Mouse (Mus musculus): ENCODE measurements around the gene Olfr463. TPM values are rescaled to one million over a fixed set of nuclear protein-coding genes. Genes with fewer than 3 reads are reported as not detected.

Olfr463 gene
- not detected in 2 replicates for polyA plus RNA-seq (2012; rRNA removed)

DNA sequence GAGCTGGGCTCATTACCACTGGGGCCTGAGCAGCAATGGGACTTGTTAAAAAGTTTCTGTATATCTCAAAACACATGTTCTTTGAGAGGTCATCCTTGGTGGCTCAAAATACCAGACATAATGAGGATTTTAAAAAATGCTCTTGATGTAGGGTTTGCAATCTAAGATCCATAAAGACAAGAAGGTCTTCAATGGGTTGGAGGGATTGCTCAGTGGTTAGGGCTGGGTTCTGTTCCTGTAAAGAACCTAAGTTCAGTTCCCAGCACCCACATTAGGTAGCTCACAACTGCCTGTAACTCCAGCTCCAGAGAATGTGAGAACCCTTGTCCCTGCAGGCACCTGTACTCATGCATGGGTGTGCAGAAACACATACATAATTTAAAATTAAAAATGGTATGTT lies at the start of gene Olfr463:
Gene Olfr463, minus strand, starts transcription at position 101 of the 400 bp plus-strand sequence.
- DNase-seq, result no peak
- Histone ChIP-seq H3K4me3 (replicated peaks; ENCODE audit: extremely low read depth, low read depth, low read length) (no peak within 1 kb of the TSS), H3K4me1 (ENCODE audit: control insufficient read depth, insufficient read depth, low read length) (no peaks in the 10 kb centered on the region)
- TF ChIP-seq CTCF (IDR thresholded peaks at IDR 0.05; ENCODE audit: insufficient read depth, low read length) (no peak), POLR2A (IDR thresholded peaks at IDR 0.05; ENCODE audit: borderline replicate concordance, extremely low read depth, low read depth, low read length) (no peak)

DNA sequence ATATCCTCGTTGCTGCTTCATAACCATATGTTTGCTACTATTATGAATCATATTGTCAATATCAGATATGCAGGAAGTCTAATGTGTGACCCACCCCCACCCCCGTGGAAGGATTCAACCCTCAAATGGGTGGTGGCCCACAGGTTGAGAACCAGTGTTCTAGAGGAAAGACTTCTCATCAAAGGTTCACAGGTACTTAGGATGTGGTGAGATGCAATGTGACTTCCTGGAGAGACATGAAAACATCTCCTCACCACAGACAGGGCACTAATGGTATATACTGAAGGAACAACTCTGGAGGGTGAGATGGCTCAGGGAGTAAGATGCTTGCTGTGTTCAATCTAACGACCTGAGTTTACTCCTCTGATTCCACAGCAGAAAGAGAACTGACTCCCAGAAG lies 38.3 kb upstream of the Olfr463 start:
- Histone ChIP-seq H3K4me1 (ENCODE audit: control insufficient read depth, insufficient read depth, low read length) (no peaks in the 10 kb centered on the region), H3K4me3 (replicated peaks; ENCODE audit: extremely low read depth, low read depth, low read length) (no peak overlapping the region)
- TF ChIP-seq POLR2A (IDR thresholded peaks at IDR 0.05; ENCODE audit: borderline replicate concordance, extremely low read depth, low read depth, low read length) (no peak), CTCF (IDR thresholded peaks at IDR 0.05; ENCODE audit: insufficient read depth, low read length) (no peak)
- no peak for DNase-seq
- WGBS, result 66% methylated on average over 3 of the region's 3 CpGs

DNA sequence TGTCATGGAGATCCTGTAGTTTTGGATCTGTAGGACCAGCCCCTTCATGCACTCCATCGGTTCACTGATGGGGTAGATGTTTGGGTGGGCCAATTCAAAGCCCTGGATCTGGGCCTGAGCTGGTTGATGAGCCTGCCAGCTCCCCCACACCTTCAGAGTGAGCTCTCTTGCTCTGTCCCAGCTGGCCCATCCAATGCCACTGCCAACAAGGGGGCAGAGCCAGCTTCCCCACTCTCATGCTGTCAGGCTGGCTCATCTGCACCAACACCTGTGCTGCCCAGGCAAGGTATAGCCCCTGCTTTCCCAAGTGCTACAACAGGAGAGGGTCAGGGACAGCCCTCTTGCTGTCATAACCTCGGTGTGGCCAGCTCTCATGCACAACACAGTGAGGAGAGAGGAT lies 36.5 kb upstream of the Olfr463 start:
- DNase-seq, result no peak
- Histone ChIP-seq H3K4me3 (replicated peaks; ENCODE audit: extremely low read depth, low read depth, low read length) (no peak overlapping the region), H3K4me1 (ENCODE audit: control insufficient read depth, insufficient read depth, low read length) (no peaks in the 10 kb centered on the region)
- 63% methylated on average over 2 of the region's 2 CpGs for WGBS
- TF ChIP-seq CTCF (IDR thresholded peaks at IDR 0.05; ENCODE audit: insufficient read depth, low read length) (no peak), POLR2A (IDR thresholded peaks at IDR 0.05; ENCODE audit: borderline replicate concordance, extremely low read depth, low read depth, low read length) (no peak)

DNA sequence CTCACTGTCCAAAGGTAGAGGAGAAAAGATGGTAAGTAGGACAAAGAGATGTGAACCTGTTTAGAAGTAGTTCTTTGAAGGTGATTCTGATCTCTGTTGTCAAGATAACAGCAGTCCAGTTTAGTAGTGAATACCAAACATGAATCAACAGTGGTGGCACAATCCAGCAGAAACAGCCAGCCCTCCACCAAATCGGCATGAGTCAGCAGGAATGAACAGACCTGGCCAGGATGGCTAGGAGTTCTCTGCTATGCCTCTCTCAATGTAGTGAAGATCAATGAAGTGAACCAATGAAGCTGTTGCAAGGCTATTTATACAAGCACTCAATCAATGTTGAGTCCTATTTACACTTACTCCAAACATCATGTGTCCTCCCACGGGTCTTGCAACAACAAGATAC lies 33.2 kb upstream of the Olfr463 start:
- Histone ChIP-seq H3K4me3 (replicated peaks; ENCODE audit: extremely low read depth, low read depth, low read length) (no peak overlapping the region), H3K4me1 (ENCODE audit: control insufficient read depth, insufficient read depth, low read length) (no peaks in the 10 kb centered on the region)
- no peak for DNase-seq
- WGBS, result 81% methylated on average over 2 of the region's 2 CpGs
- TF ChIP-seq CTCF (IDR thresholded peaks at IDR 0.05; ENCODE audit: insufficient read depth, low read length) (no peak), POLR2A (IDR thresholded peaks at IDR 0.05; ENCODE audit: borderline replicate concordance, extremely low read depth, low read depth, low read length) (no peak)

DNA sequence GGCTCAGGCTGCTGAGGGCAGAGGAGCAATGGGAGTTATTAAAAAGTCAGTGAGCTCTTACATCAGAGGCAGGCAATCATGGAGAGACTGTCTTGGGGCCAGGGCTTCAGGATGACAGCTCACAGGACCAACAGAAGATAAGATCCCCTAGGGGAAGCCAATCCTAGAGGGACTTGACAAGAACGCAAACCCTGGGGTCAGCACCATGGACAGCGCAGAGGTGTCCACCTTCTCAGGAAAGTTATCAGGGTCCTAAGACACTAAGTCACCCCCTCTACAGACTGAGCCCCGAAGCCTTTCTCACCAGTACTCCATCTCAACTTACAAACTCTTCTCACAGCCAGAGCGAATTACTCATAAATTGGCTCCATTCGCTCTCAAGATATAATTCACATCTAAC lies 23.8 kb upstream of the Olfr463 start, which contains the start of gene Olfr464:
Gene Olfr464, minus strand, starts transcription at position 2 of the 400 bp plus-strand sequence.
- Histone ChIP-seq H3K4me1 (ENCODE audit: control insufficient read depth, insufficient read depth, low read length) (no peaks in the 10 kb centered on the region), H3K4me3 (replicated peaks; ENCODE audit: extremely low read depth, low read depth, low read length) (no peak within 1 kb of the TSS)
- WGBS, result 28% methylated on average over 5 of the region's 5 CpGs
- no peak for DNase-seq
- no peak for TF ChIP-seq POLR2A (IDR thresholded peaks at IDR 0.05; ENCODE audit: borderline replicate concordance, extremely low read depth, low read depth, low read length)
- TF ChIP-seq CTCF (IDR thresholded peaks at IDR 0.05; ENCODE audit: insufficient read depth, low read length), result no peak

GRCm38 (mm10) chr11:87920301-87920700 lies 23.1 kb upstream of the Olfr463 start:
- 59% methylated on average over 2 of the region's 2 CpGs for WGBS
- TF ChIP-seq POLR2A (IDR thresholded peaks at IDR 0.05; ENCODE audit: borderline replicate concordance, extremely low read depth, low read depth, low read length) (no peak), CTCF (IDR thresholded peaks at IDR 0.05; ENCODE audit: insufficient read depth, low read length) (no peak)

GRCm38 (mm10) chr11:87916005-87916404 lies 18.8 kb upstream of the Olfr463 start:
- H3K4me1 ChIP-seq (ENCODE audit: control insufficient read depth, insufficient read depth, low read length), result no peaks in the 10 kb centered on the region
- WGBS, result 73% methylated on average over 1 of the region's 1 CpGs

More at GRCm38 (mm10) chr11:87920301-87920700, 23.1 kb upstream of the Olfr463 start:
- Histone ChIP-seq H3K4me3 (replicated peaks; ENCODE audit: extremely low read depth, low read depth, low read length) (no peak overlapping the region), H3K4me1 (ENCODE audit: control insufficient read depth, insufficient read depth, low read length) (no peaks in the 10 kb centered on the region)
- no peak for DNase-seq

DNA sequence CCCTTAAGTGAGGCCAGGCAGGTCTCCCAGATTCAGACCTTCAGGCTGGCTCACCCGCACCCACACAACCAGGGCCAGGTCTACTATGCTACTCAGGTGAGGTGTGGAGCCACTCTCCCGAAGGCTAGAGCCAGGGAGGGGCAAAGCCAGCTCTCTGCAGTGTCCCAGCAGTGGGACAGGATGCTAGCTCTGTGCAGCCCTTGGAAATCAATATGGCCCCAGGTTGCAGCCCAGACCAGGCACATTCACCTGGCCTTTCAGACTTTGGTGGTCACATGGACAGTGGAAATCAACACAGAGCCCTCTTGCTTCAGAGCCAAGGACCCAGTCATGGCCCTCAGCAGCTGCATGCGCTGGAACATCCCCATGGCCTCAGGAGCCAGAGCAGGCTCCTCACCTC lies 7.1 kb upstream of the Olfr463 start:
- TF ChIP-seq POLR2A (IDR thresholded peaks at IDR 0.05; ENCODE audit: borderline replicate concordance, extremely low read depth, low read depth, low read length) (no peak), CTCF (IDR thresholded peaks at IDR 0.05; ENCODE audit: insufficient read depth, low read length) (no peak)
- DNase-seq, result no peak
- H3K4me3 ChIP-seq (replicated peaks; ENCODE audit: extremely low read depth, low read depth, low read length), result no peak overlapping the region
- 65% methylated on average over 3 of the region's 3 CpGs for WGBS
- H3K4me1 ChIP-seq (ENCODE audit: control insufficient read depth, insufficient read depth, low read length), result no peaks in the 10 kb centered on the region

More at GRCm38 (mm10) chr11:87916005-87916404, 18.8 kb upstream of the Olfr463 start:
- no peak for TF ChIP-seq CTCF (IDR thresholded peaks at IDR 0.05; ENCODE audit: insufficient read depth, low read length)
- no peak for TF ChIP-seq POLR2A (IDR thresholded peaks at IDR 0.05; ENCODE audit: borderline replicate concordance, extremely low read depth, low read depth, low read length)
- no peak for DNase-seq
- H3K4me3 ChIP-seq (replicated peaks; ENCODE audit: extremely low read depth, low read depth, low read length), result no peak overlapping the region

DNA sequence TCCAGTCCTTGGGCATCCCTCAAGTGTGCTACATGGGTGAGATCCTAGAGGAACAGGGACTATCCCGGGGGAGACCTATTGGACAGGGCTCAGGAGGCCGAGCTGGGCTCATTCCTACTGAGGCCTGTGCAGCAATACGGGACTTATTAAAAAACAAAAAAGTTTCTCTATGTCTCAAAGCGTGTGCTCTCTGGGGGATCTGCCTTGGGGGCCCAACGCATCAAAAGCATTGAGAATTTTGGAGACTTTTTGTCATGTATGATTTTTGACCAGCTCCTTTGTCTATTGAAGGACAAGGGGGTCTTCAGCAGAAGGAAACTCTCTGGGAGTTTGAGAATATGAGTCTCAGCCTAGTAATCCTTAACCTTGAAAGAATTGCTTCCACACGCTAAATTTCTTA lies 5.0 kb downstream of the Olfr463 start, which contains the start of gene Olfr462:
Gene Olfr462, minus strand, starts transcription at position 101 of the 400 bp plus-strand sequence.
- TF ChIP-seq CTCF (IDR thresholded peaks at IDR 0.05; ENCODE audit: insufficient read depth, low read length), result no peak
- no peak for TF ChIP-seq POLR2A (IDR thresholded peaks at IDR 0.05; ENCODE audit: borderline replicate concordance, extremely low read depth, low read depth, low read length)

DNA sequence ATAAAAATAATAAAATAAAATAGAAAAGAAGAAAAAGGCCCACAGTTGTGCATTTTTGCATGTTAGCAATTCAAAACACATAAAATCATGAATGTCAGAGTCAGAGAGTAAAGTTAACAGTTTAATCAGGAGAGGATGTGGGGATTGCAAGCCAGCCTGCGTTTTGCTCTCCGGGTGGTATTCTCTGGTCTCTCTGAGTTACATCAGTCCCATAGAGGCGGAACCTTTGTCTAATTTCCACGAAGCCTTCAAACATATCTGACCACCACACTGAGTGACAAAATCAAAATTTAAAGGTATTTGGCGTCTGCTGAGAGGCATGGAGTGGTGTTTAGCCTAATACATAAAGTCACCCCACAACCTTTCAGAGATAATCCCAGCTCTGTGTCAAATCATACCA lies 12.3 kb downstream of the Olfr463 start:
- Histone ChIP-seq H3K4me1 (ENCODE audit: control insufficient read depth, insufficient read depth, low read length) (no peaks in the 10 kb centered on the region), H3K4me3 (replicated peaks; ENCODE audit: extremely low read depth, low read depth, low read length) (no peak overlapping the region)
- TF ChIP-seq POLR2A (IDR thresholded peaks at IDR 0.05; ENCODE audit: borderline replicate concordance, extremely low read depth, low read depth, low read length) (no peak), CTCF (IDR thresholded peaks at IDR 0.05; ENCODE audit: insufficient read depth, low read length) (no peak)
- 72% methylated on average over 5 of the region's 5 CpGs for WGBS
- no peak for DNase-seq

More for the DNA sequence above, 5.0 kb downstream of the Olfr463 start, which contains the start of gene Olfr462:
- H3K4me1 ChIP-seq (ENCODE audit: control insufficient read depth, insufficient read depth, low read length), result no peaks in the 10 kb centered on the region
- DNase-seq, result no peak
- WGBS, result 91% methylated on average over 6 of the region's 6 CpGs
- no peak within 1 kb of the TSS for H3K4me3 ChIP-seq (replicated peaks; ENCODE audit: extremely low read depth, low read depth, low read length)
